Mouse (Mus musculus): ENCODE measurements around the gene Slc30a1. TPM values are rescaled to one million over a fixed set of nuclear protein-coding genes. Genes with fewer than 3 reads are reported as not detected.

Slc30a1 gene
- polyA plus RNA-seq, 1 experiment from 2014 or later = 2.2 TPM

GRCm38 (mm10) chr1:191929065-191929464 is 22.5 kb downstream of the Slc30a1 start:
- no peak for ATAC-seq
- no peaks in the 10 kb centered on the region for H3K36me3 ChIP-seq (ENCODE audit: control insufficient read depth, insufficient read depth, low read length)
- no peak overlapping the region for H3K27ac ChIP-seq (ENCODE audit: low read depth, low read length)
- no peak overlapping the region for H3K4me2 ChIP-seq (ENCODE audit: low read length)
- no peaks in the 10 kb centered on the region for H3K27me3 ChIP-seq (replicated peaks; ENCODE audit: control insufficient read depth, insufficient read depth, low read length)
- no peak overlapping the region for H3K9ac ChIP-seq (ENCODE audit: low read depth, low read length)
- 80% methylated on average over 8 of the region's 8 CpGs for WGBS
- H3K4me3 ChIP-seq (ENCODE audit: low read length) = no peak overlapping the region
- no peaks in the 10 kb centered on the region for H3K4me1 ChIP-seq (ENCODE audit: control insufficient read depth, insufficient read depth, low read depth, low read length)
- no peaks in the 10 kb centered on the region for H3K9me3 ChIP-seq (ENCODE audit: control insufficient read depth, low read length)

- 67% methylated on average over 12 of the region's 12 CpGs for WGBS
- no peaks in the 10 kb centered on the region for H3K4me1 ChIP-seq (ENCODE audit: control insufficient read depth, insufficient read depth, low read depth, low read length)
- no peaks in the 10 kb centered on the region for H3K9me3 ChIP-seq (ENCODE audit: control insufficient read depth, low read length)
- H3K27ac ChIP-seq (ENCODE audit: low read depth, low read length) = no peak overlapping the region
- H3K36me3 ChIP-seq (ENCODE audit: control insufficient read depth, insufficient read depth, low read length) = no peaks in the 10 kb centered on the region
- H3K4me2 ChIP-seq (ENCODE audit: low read length) = no peak overlapping the region
- H3K9ac ChIP-seq (ENCODE audit: low read depth, low read length) = no peak overlapping the region
- no peak for ATAC-seq
- no peak overlapping the region for H3K4me3 ChIP-seq (ENCODE audit: low read length)
- no peaks in the 10 kb centered on the region for H3K27me3 ChIP-seq (replicated peaks; ENCODE audit: control insufficient read depth, insufficient read depth, low read length)
These were observed 23.4 kb downstream of the Slc30a1 start for GRCm38 (mm10) chr1:191929897-191930524.

- Histone ChIP-seq H3K4me1 (ENCODE audit: control insufficient read depth, insufficient read depth, low read depth, low read length) (no peaks in the 10 kb centered on the region), H3K27me3 (replicated peaks; ENCODE audit: control insufficient read depth, insufficient read depth, low read length) (no peaks in the 10 kb centered on the region), H3K4me3 (ENCODE audit: low read length) (no peak overlapping the region), H3K9me3 (ENCODE audit: control insufficient read depth, low read length) (no peaks in the 10 kb centered on the region), H3K9ac (ENCODE audit: low read depth, low read length) (no peak overlapping the region), H3K36me3 (ENCODE audit: control insufficient read depth, insufficient read depth, low read length) (no peaks in the 10 kb centered on the region), H3K27ac (ENCODE audit: low read depth, low read length) (no peak overlapping the region), H3K4me2 (ENCODE audit: low read length) (no peak overlapping the region)
- 76% methylated on average over 3 of the region's 3 CpGs for WGBS
- no peak for ATAC-seq
These were observed 24.0 kb downstream of the Slc30a1 start for GRCm38 (mm10) chr1:191930525-191931105.

DNA sequence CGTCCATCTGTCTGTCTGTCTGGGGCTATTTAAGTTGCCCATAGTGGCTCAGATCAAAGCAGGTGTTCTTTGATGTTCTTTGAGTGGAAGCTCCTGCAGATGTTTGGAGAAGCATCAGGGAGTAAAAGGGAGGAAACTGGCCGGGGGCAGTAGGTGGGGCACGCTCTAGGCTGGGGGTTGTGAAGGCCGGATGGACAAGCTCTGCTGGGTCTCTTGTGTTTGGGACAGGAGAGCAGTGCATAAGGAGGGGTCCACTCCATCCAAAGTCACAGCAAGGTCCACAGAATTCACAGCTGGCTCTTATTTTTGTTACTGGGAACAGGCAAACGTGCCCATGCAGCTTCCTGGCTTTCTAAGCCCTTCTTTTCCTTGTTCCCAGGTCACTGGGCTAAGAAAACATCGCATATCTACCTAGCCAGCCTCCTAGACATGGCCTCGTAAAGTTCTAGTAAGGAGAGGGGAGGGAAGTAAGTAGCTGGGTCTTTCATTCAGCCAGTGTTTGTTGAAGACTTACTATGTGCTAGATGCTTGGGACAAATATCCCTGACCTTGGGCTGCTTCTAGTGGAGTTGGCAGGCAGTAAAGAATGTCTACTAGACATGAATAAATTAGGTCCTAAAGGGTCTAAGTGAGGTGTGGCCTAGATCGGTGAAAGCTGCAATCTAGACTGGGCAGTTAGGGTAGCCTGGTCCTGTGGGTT is 25.9 kb downstream of the Slc30a1 start:
- no peaks in the 10 kb centered on the region for H3K9me3 ChIP-seq (ENCODE audit: control insufficient read depth, low read length)
- H3K4me2 ChIP-seq (ENCODE audit: low read length) = no peak overlapping the region
- H3K4me1 ChIP-seq (ENCODE audit: control insufficient read depth, insufficient read depth, low read depth, low read length) = no peaks in the 10 kb centered on the region
- H3K27ac ChIP-seq (ENCODE audit: low read depth, low read length) = no peak overlapping the region
- no peak for ATAC-seq
- H3K4me3 ChIP-seq (ENCODE audit: low read length) = no peak overlapping the region
- no peaks in the 10 kb centered on the region for H3K36me3 ChIP-seq (ENCODE audit: control insufficient read depth, insufficient read depth, low read length)
- no peak overlapping the region for H3K9ac ChIP-seq (ENCODE audit: low read depth, low read length)
- 69% methylated on average over 8 of the region's 8 CpGs for WGBS
- H3K27me3 ChIP-seq (replicated peaks; ENCODE audit: control insufficient read depth, insufficient read depth, low read length) = no peaks in the 10 kb centered on the region

DNA sequence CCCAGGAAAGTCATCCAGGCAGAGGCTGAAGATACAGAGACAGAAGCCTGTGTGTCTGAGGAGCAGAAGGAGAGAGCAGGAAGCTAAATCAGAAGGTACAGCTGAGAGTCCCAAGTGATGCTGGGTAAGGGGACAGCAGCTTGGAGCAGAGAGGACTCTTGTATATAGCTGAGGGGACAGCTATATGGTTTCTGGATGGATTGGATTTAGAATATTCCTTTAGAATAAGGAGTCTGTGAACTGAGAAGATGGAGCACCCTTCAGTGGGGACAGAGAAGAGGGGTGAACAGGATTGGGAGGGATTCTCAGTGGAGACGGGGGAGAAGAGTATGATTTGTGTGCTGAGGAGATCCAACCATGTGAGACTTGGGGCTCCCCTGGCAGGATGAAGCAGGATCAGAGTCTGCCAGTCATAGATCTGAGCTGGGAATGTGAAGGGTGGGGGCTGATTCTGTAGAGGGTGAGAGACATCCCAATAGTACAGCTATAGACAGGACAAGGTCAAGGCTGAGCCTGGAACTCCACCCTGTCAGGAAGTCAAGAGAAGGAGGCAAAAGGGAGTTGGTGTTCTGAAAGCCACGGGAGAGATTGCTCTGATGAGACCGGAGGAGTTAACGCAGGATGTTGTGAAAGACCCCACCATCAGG is 26.5 kb downstream of the Slc30a1 start:
- 76% methylated on average over 4 of the region's 4 CpGs for WGBS
- Histone ChIP-seq H3K27me3 (replicated peaks; ENCODE audit: control insufficient read depth, insufficient read depth, low read length) (no peaks in the 10 kb centered on the region), H3K4me3 (ENCODE audit: low read length) (no peak overlapping the region), H3K9ac (ENCODE audit: low read depth, low read length) (no peak overlapping the region), H3K27ac (ENCODE audit: low read depth, low read length) (no peak overlapping the region), H3K4me2 (ENCODE audit: low read length) (no peak overlapping the region), H3K9me3 (ENCODE audit: control insufficient read depth, low read length) (no peaks in the 10 kb centered on the region), H3K4me1 (ENCODE audit: control insufficient read depth, insufficient read depth, low read depth, low read length) (no peaks in the 10 kb centered on the region), H3K36me3 (ENCODE audit: control insufficient read depth, insufficient read depth, low read length) (no peaks in the 10 kb centered on the region)
- no peak for ATAC-seq

DNA sequence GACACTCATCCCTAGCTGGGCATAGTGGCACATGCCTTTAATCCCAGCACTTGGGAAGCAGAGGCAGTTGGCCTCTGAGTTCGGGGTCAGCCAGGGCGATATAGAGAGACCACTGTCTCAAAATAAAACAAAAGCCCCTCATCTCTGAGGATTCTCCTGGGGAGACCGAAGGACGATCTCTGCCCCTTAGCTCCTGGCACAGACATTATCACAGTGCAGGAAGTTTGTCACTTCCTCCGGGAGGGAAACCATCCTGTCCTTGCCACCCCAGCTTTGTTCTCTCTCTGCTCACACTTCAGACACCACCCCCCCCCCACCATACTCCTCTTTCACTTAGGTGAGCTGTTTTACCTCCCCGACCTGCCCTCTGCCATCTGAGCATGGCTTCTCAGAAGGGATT is 37.1 kb downstream of the Slc30a1 start:
- WGBS = 80% methylated on average over 6 of the region's 6 CpGs
- H3K4me1 ChIP-seq (ENCODE audit: control insufficient read depth, insufficient read depth, low read depth, low read length) = no peaks in the 10 kb centered on the region
- H3K9ac ChIP-seq (ENCODE audit: low read depth, low read length) = no peak overlapping the region
- no peaks in the 10 kb centered on the region for H3K27me3 ChIP-seq (replicated peaks; ENCODE audit: control insufficient read depth, insufficient read depth, low read length)
- no peak overlapping the region for H3K4me3 ChIP-seq (ENCODE audit: low read length)
- ATAC-seq = no peak
- no peaks in the 10 kb centered on the region for H3K9me3 ChIP-seq (ENCODE audit: control insufficient read depth, low read length)
- H3K27ac ChIP-seq (ENCODE audit: low read depth, low read length) = no peak overlapping the region
- no peak overlapping the region for H3K4me2 ChIP-seq (ENCODE audit: low read length)
- H3K36me3 ChIP-seq (ENCODE audit: control insufficient read depth, insufficient read depth, low read length) = no peaks in the 10 kb centered on the region

DNA sequence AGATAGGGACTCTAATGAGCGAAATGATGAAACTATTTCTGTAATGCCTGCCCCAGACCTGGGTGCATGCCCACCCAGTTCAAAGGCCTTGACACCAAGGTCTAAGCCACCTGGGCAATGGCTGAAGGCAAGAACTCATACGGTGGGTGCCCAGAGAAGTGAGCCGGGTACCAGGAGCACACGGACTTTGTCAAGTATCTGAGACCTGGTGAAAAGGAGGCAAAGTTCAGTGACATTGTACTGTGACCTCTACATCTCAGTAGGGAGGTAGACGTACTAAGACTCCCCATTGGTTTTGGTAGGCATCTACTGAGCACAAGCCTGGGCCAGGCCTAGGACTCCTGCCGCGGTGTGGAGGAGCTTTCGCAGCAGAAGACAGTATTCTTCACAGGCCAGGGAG is 38.8 kb downstream of the Slc30a1 start:
- WGBS = 95% methylated on average over 8 of the region's 8 CpGs
- H3K4me1 ChIP-seq (ENCODE audit: control insufficient read depth, insufficient read depth, low read depth, low read length) = no peaks in the 10 kb centered on the region
- H3K27me3 ChIP-seq (replicated peaks; ENCODE audit: control insufficient read depth, insufficient read depth, low read length) = no peaks in the 10 kb centered on the region
- H3K36me3 ChIP-seq (ENCODE audit: control insufficient read depth, insufficient read depth, low read length) = no peaks in the 10 kb centered on the region
- H3K4me2 ChIP-seq (ENCODE audit: low read length) = no peak overlapping the region
- no peak overlapping the region for H3K4me3 ChIP-seq (ENCODE audit: low read length)
- no peaks in the 10 kb centered on the region for H3K9me3 ChIP-seq (ENCODE audit: control insufficient read depth, low read length)
- H3K9ac ChIP-seq (ENCODE audit: low read depth, low read length) = no peak overlapping the region
- H3K27ac ChIP-seq (ENCODE audit: low read depth, low read length) = no peak overlapping the region
- ATAC-seq = no peak

DNA sequence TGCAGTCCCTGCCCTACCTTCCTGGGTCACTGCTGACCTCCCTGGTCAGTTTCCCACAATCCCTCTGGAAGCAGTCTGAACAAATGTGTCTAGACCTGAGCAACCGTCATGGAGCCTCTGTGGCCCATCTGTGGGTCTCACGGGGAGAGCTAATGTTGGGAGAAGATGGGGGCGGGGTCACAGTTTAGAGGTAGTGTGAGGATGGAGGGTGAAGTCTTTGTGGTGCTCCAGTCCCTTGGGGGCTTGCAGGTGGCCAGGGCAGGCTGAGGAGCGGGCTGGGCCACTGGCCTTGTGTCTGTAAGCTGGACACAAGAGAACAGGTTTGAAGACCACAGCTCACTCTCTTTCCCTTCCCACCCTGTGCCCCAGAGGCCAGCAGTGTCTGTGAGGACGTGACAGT is 39.2 kb downstream of the Slc30a1 start:
- H3K9me3 ChIP-seq (ENCODE audit: control insufficient read depth, low read length) = no peaks in the 10 kb centered on the region
- H3K4me3 ChIP-seq (ENCODE audit: low read length) = no peak overlapping the region
- no peak overlapping the region for H3K27ac ChIP-seq (ENCODE audit: low read depth, low read length)
- no peaks in the 10 kb centered on the region for H3K4me1 ChIP-seq (ENCODE audit: control insufficient read depth, insufficient read depth, low read depth, low read length)
- H3K27me3 ChIP-seq (replicated peaks; ENCODE audit: control insufficient read depth, insufficient read depth, low read length) = no peaks in the 10 kb centered on the region
- no peaks in the 10 kb centered on the region for H3K36me3 ChIP-seq (ENCODE audit: control insufficient read depth, insufficient read depth, low read length)
- ATAC-seq = no peak
- H3K4me2 ChIP-seq (ENCODE audit: low read length) = no peak overlapping the region
- H3K9ac ChIP-seq (ENCODE audit: low read depth, low read length) = no peak overlapping the region
- WGBS = 81% methylated on average over 5 of the region's 5 CpGs

- ATAC-seq = no peak
- Histone ChIP-seq H3K9me3 (ENCODE audit: control insufficient read depth, low read length) (no peaks in the 10 kb centered on the region), H3K9ac (ENCODE audit: low read depth, low read length) (no peak overlapping the region), H3K27me3 (replicated peaks; ENCODE audit: control insufficient read depth, insufficient read depth, low read length) (no peaks in the 10 kb centered on the region), H3K27ac (ENCODE audit: low read depth, low read length) (no peak overlapping the region), H3K36me3 (ENCODE audit: control insufficient read depth, insufficient read depth, low read length) (no peaks in the 10 kb centered on the region), H3K4me2 (ENCODE audit: low read length) (no peak overlapping the region), H3K4me3 (ENCODE audit: low read length) (no peak overlapping the region), H3K4me1 (ENCODE audit: control insufficient read depth, insufficient read depth, low read depth, low read length) (no peaks in the 10 kb centered on the region)
- WGBS = 74% methylated on average over 7 of the region's 7 CpGs
These were observed 39.7 kb downstream of the Slc30a1 start for GRCm38 (mm10) chr1:191946261-191946660.

Measured in hindbrain, embryonic 16.5 days (tissue).